Mouse (Mus musculus) Patski (cell line): ENCODE results near the gene Stox1. TPM values are rescaled to one million over a fixed set of nuclear protein-coding genes. Genes with fewer than 3 reads are reported as not detected.

Experiments used
- ATAC-seq: fragments of 100-300 bp; one replicate; pipeline ENCODE4 v1.8.0; 2021
- CTCF ChIA-PET: fragments of 350-600 bp; sonication (Branson Sonifier 250); formaldehyde crosslinking; loops from one replicate; lab custom pipeline; 2022; ENCODE audit warnings: inconsistent platforms; lab: Charles Lee
- POLR2A ChIA-PET: fragments of 350-600 bp; sonication (Branson Sonifier 250); formaldehyde crosslinking; loops from one replicate; lab custom pipeline; 2022; ENCODE audit warnings: antibody characterized with exemption, inconsistent platforms; lab: Charles Lee
- DNase-seq: peaks from one replicate; pipeline ENCODE4 v3.0.0-alpha.2; 2011; ENCODE audit warnings: low read depth, low spot score
- H3K27me3 ChIP-seq: fragments of 371-371 bp; one replicate; pipeline ENCODE4 v1.5.1; 2021
- CTCF ChIP-seq: fragments of 100-300 bp; IDR thresholded peaks from one replicate; pipeline ENCODE4 v1.5.1; 2021
- in situ Hi-C: fragments of 300-500 bp; cut with MboI; formaldehyde crosslinking; loops from 3 replicates; pipeline ENCODE4 v1.11.1; 2018; ENCODE audit warnings: low pct_unique_long_range_greater_than_20kb, mixed read lengths
- polyA plus RNA-seq: library from polyadenylated mRNA; unstranded; gene quantifications from one replicate; pipeline ENCODE4 v1.2.3, GENCODE M21; 2021

Stox1 gene
- polyA plus RNA-seq, 1 experiment from 2014 or later, result 0.06 TPM

GRCm38 (mm10) chr10:62702436-62702835 is 23.5 kb downstream of the Stox1 start:
- in situ Hi-C loops, result no loop called here
- no peak for DNase-seq
- ATAC-seq, result no peak
- H3K27me3 ChIP-seq, result peaks cover 13% of the 10 kb centered on the region
- no peak for TF ChIP-seq CTCF
- CTCF ChIA-PET, result no interaction called here
- POLR2A ChIA-PET, result no interaction called here

- in situ Hi-C loops, result no loop called here
- TF ChIP-seq CTCF, result no peak
- CTCF ChIA-PET, result interaction anchor here (1.2 kb wide), 1 partner anchor 9 kb away, joined by 4 read pairs; no protein-coding TSS in a partner anchor
- POLR2A ChIA-PET, result no interaction called here
- DNase-seq (no peak), ATAC-seq (no peak)
- peaks cover 20% of the 10 kb centered on the region for H3K27me3 ChIP-seq
Measured at GRCm38 (mm10) chr10:62692771-62693170, 33.2 kb downstream of the Stox1 start.

GRCm38 (mm10) chr10:62692244-62692643 is 33.7 kb downstream of the Stox1 start:
- no peak for TF ChIP-seq CTCF
- peaks cover 15% of the 10 kb centered on the region for H3K27me3 ChIP-seq
- ATAC-seq, result no peak
- POLR2A ChIA-PET, result no interaction called here
- DNase-seq, result no peak
- CTCF ChIA-PET, result interaction anchor here (1.2 kb wide), 1 partner anchor 9 kb away, joined by 4 read pairs; no protein-coding TSS in a partner anchor
- in situ Hi-C loops, result no loop called here

- DNase-seq (no peak), ATAC-seq (no peak)
- POLR2A ChIA-PET, result interaction anchor here (0.7 kb wide), 1 partner anchor 157 kb away, joined by 3 read pairs; no protein-coding TSS in a partner anchor
- CTCF ChIA-PET, result no interaction called here
- TF ChIP-seq CTCF, result no peak
- in situ Hi-C loops, result no loop called here
- H3K27me3 ChIP-seq, result no peaks in the 10 kb centered on the region
Measured at GRCm38 (mm10) chr10:62687032-62687674, 38.8 kb downstream of the Stox1 start.

- ATAC-seq (no peak), DNase-seq (no peak)
- POLR2A ChIA-PET, result no interaction called here
- CTCF ChIA-PET, result interaction anchor here (1.6 kb wide), 1 partner anchor 41 kb away, joined by 3 read pairs; no protein-coding TSS in a partner anchor
- in situ Hi-C loops, result no loop called here
- no peak for TF ChIP-seq CTCF
- no peaks in the 10 kb centered on the region for H3K27me3 ChIP-seq
Measured at GRCm38 (mm10) chr10:62683043-62683442, 42.9 kb downstream of the Stox1 start.

- POLR2A ChIA-PET, result no interaction called here
- peak; percentile 66 for TF ChIP-seq CTCF
- CTCF ChIA-PET, result interaction anchor here (0.9 to 1.5 kb wide), 3 partner anchors 25 to 130 kb away, joined by 3 read pairs; no protein-coding TSS in a partner anchor
- DNase-seq (no peak), ATAC-seq (no peak)
- in situ Hi-C loops, result no loop called here
- peaks cover 4% of the 10 kb centered on the region for H3K27me3 ChIP-seq
Measured at GRCm38 (mm10) chr10:62679833-62680232, 46.1 kb downstream of the Stox1 start.

- TF ChIP-seq CTCF, result no peak
- ATAC-seq, result no peak
- in situ Hi-C loops, result no loop called here
- ChIA-PET CTCF (no interaction called here), POLR2A (interaction anchor here (0.5 kb wide), 1 partner anchor 115 kb away, joined by 3 read pairs; the partner anchor contains the start of gene Ccar1)
- no peak for DNase-seq
- peaks cover 7% of the 10 kb centered on the region for H3K27me3 ChIP-seq
Measured at GRCm38 (mm10) chr10:62677329-62677728, 48.6 kb downstream of the Stox1 start.

- peaks cover 7% of the 10 kb centered on the region for H3K27me3 ChIP-seq
- POLR2A ChIA-PET, result no interaction called here
- CTCF ChIA-PET, result no interaction called here
- ATAC-seq (no peak), DNase-seq (no peak)
- no peak for TF ChIP-seq CTCF
- in situ Hi-C loops, result no loop called here
Measured at GRCm38 (mm10) chr10:62676196-62676595, 49.7 kb downstream of the Stox1 start.

- peaks cover 19% of the 10 kb centered on the region for H3K27me3 ChIP-seq
- DNase-seq, result no peak
- CTCF ChIA-PET, result no interaction called here
- TF ChIP-seq CTCF, result no peak
- no peak for ATAC-seq
- POLR2A ChIA-PET, result no interaction called here
- in situ Hi-C loops, result no loop called here
Measured at GRCm38 (mm10) chr10:62672359-62672758, 53.6 kb downstream of the Stox1 start.

GRCm38 (mm10) chr10:62669245-62669644 is 56.7 kb downstream of the Stox1 start:
- CTCF ChIA-PET, result no interaction called here
- POLR2A ChIA-PET, result interaction anchor here (0.9 kb wide), 1 partner anchor 10 kb away, joined by 3 read pairs; no protein-coding TSS in a partner anchor
- no peak for TF ChIP-seq CTCF
- ATAC-seq, result no peak
- peaks cover 16% of the 10 kb centered on the region for H3K27me3 ChIP-seq
- in situ Hi-C loops, result no loop called here
- no peak for DNase-seq

GRCm38 (mm10) chr10:62668463-62668862 is 57.5 kb downstream of the Stox1 start:
- in situ Hi-C loops, result no loop called here
- CTCF ChIA-PET, result no interaction called here
- no peak for TF ChIP-seq CTCF
- H3K27me3 ChIP-seq, result peaks cover 13% of the 10 kb centered on the region
- DNase-seq, result no peak
- ATAC-seq, result no peak
- POLR2A ChIA-PET, result no interaction called here
